Mouse (Mus musculus) testis, adult 2 months (tissue): ENCODE data around the gene Kcng1.
A peak's percentile ranks its signal among the peaks of the same experiment; 100 is the strongest.

Experiments
- CTCF ChIP-seq: fragments of 200-500 bp; IDR thresholded peaks from 2 replicates; pipeline ENCODE4 v1.5.1; 2012; ENCODE audit warnings: low read depth, mild to moderate bottlenecking, inconsistent platforms, low read length, moderate library complexity; ENCODE audit not compliant: control insufficient read depth, insufficient read depth, insufficient replicate concordance
- POLR2A ChIP-seq: fragments of 200-500 bp; IDR thresholded peaks from 2 replicates; pipeline ENCODE4 v1.6.1; 2012; ENCODE audit warnings: low read depth, mild to moderate bottlenecking, inconsistent platforms, low read length, moderate library complexity; ENCODE audit not compliant: control insufficient read depth

DNA sequence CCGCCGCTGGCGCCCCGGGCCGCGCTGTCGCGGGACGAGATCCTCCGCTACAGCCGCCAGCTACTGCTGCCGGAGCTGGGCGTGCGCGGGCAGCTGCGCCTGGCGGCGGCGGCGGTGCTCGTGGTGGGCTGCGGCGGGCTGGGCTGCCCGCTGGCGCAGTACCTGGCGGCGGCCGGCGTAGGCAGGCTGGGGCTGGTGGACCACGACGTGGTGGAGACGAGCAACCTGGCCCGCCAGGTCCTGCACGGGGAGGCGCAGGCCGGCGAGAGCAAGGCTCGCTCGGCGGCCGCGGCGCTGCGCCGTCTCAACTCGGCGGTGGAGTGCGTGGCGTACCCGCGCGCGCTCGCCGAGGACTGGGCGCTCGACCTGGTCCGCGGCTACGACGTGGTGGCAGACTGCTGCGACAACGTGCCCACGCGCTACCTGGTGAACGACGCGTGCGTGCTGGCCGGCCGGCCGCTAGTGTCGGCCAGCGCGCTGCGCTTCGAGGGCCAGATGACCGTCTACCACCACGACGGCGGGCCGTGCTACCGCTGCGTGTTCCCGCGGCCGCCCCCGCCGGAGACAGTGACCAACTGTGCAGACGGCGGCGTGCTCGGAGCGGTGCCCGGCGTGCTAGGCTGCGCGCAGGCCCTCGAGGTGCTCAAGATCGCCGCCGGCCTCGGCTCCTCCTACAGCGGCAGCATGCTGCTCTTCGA, 50.6 kb downstream of the Kcng1 start:
- TF ChIP-seq CTCF (no peak), POLR2A (peak; percentile 47)
